Mouse (Mus musculus): ENCODE measurements around the gene Olfr54. TPM values are rescaled to one million over a fixed set of nuclear protein-coding genes. Genes with fewer than 3 reads are reported as not detected.
"Not testable (repeated sequence)": the region's sequence is repeated elsewhere in the genome, so short reads cannot be mapped to it uniquely, and the experiment has no call there.

The Olfr54 gene
- polyA plus RNA-seq, 1 experiment = not detected

DNA sequence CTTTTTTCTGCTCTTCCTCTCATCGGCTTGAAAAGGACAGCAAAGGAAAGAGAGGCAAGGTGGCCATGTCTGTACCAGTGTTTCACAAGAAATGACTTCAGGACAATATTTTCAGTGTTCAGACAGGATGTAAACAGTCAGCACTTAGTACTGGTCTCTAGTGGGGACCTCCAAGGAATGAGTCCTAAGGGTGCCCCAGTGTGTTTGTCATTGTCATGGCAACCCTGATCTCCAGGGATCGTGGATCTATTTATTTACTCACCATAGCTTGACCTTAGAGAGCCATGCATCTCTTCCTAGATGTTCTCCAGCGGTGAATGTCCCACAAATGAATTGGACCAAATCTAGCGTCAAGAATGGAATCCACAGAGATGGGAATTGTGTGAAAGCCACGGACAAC is 10.7 kb upstream of the Olfr54 start, which contains the start of gene Olfr51:
Olfr51 (plus strand) TSS at position 301 of the 400 bp plus-strand sequence.
- no peaks in the 10 kb centered on the region for H3K27me3 ChIP-seq (ENCODE audit: control insufficient read depth, insufficient read depth, insufficient read length)
- no peak within 1 kb of the TSS for H3ac ChIP-seq (ENCODE audit: control insufficient read depth, insufficient read length)
- H3K79me2 ChIP-seq (ENCODE audit: control insufficient read depth, insufficient read depth) = no peaks in the 10 kb centered on the region
- no peak within 1 kb of the TSS for H3K4me2 ChIP-seq (ENCODE audit: low read depth)
- H3K4me3 ChIP-seq = no peak within 1 kb of the TSS
- H3K36me3 ChIP-seq (ENCODE audit: control insufficient read depth, insufficient read depth) = no peaks in the 10 kb centered on the region
- TF ChIP-seq TCF12 (IDR thresholded peaks at IDR 0.05; ENCODE audit: insufficient read depth, poor library complexity, severe bottlenecking) (no peak), TCF3 (IDR thresholded peaks at IDR 0.05; ENCODE audit: insufficient read length, low read depth) (no peak), MAX (IDR thresholded peaks at IDR 0.05; ENCODE audit: low read depth) (no peak), E2F4 (IDR thresholded peaks at IDR 0.05; ENCODE audit: insufficient read depth) (no peak), SRF (IDR thresholded peaks at IDR 0.05; ENCODE audit: control insufficient read depth, insufficient read length, low read depth) (no peak), USF1 (IDR thresholded peaks at IDR 0.05; ENCODE audit: low read depth) (no peak), POLR2AphosphoS2 (IDR thresholded peaks at IDR 0.05; ENCODE audit: insufficient read length, low read depth) (no peak)

DNA sequence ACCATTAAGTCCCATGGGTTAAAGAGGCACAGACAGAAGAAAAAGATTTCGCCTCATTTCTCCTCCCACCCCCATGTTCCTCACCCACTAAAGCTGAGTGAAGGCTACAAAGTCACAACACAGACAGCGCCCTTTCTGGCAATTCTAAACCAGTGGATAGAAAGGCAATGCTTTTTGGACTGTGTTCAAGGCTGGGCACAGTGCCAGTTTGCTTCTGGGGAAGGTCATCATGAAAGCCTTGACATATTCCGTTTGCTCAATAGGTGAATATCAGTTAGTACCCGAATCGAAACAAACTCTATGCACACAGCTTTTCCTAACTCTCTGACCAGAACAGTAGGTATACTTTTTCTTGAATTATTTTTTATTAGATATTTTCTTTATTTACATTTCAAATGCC is 2.2 kb upstream of the Olfr54 start:
- H3K4me2 ChIP-seq (ENCODE audit: low read depth) = no peak overlapping the region
- no peak overlapping the region for H3ac ChIP-seq (ENCODE audit: control insufficient read depth, insufficient read length)
- no peak overlapping the region for H3K4me3 ChIP-seq
- no peaks in the 10 kb centered on the region for H3K27me3 ChIP-seq (ENCODE audit: control insufficient read depth, insufficient read depth, insufficient read length)
- TF ChIP-seq POLR2AphosphoS2 (IDR thresholded peaks at IDR 0.05; ENCODE audit: insufficient read length, low read depth) = no peak
- H3K36me3 ChIP-seq (ENCODE audit: control insufficient read depth, insufficient read depth) = no peaks in the 10 kb centered on the region
- H3K79me2 ChIP-seq (ENCODE audit: control insufficient read depth, insufficient read depth) = no peaks in the 10 kb centered on the region

DNA sequence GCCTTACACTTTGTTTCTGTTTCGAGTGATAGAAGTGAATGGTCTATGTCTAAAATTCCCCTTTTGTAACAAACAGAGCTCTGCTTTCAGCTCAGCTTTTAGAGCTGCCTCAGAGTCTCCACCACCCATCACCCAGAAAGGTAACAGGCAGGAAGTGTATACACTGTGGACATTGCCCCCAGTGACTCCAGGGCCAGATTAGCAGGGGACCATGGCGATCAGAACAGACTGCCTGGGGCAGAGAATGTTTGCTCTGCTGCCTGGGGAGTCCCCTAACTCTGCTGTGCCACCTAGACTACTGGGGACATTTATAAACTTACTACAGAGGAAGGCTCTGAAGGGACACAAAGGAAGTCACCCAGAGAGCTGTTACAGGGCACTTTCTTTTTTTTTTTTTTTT is 2.3 kb downstream of the Olfr54 start:
- Histone ChIP-seq H3K4me2 (ENCODE audit: low read depth) (no peak overlapping the region), H3K27me3 (ENCODE audit: control insufficient read depth, insufficient read depth, insufficient read length) (no peaks in the 10 kb centered on the region), H3K4me3 (no peak overlapping the region), H3K36me3 (ENCODE audit: control insufficient read depth, insufficient read depth) (no peaks in the 10 kb centered on the region), H3K79me2 (ENCODE audit: control insufficient read depth, insufficient read depth) (no peaks in the 10 kb centered on the region), H3ac (ENCODE audit: control insufficient read depth, insufficient read length) (no peak overlapping the region)
- TF ChIP-seq POLR2AphosphoS2 (IDR thresholded peaks at IDR 0.05; ENCODE audit: insufficient read length, low read depth) (no peak), TCF12 (IDR thresholded peaks at IDR 0.05; ENCODE audit: insufficient read depth, poor library complexity, severe bottlenecking) (no peak), REST (IDR thresholded peaks at IDR 0.05; ENCODE audit: insufficient read depth, insufficient read length) (no peak), SRF (IDR thresholded peaks at IDR 0.05; ENCODE audit: control insufficient read depth, insufficient read length, low read depth) (no peak), MAX (IDR thresholded peaks at IDR 0.05; ENCODE audit: low read depth) (no peak), MYOD1 (IDR thresholded peaks at IDR 0.05; ENCODE audit: control insufficient read depth in 1 of 3, insufficient read length in 2 of 3, low read depth in 2 of 3) (no peak), CEBPB (IDR thresholded peaks at IDR 0.05; ENCODE audit: insufficient read depth, poor library complexity, severe bottlenecking) (no peak), MYOG (IDR thresholded peaks at IDR 0.05; ENCODE audit: control insufficient read depth in 1 of 3, insufficient read depth in 1 of 3, insufficient read length in 2 of 3, low read depth in 2 of 3) (no peak), POLR2A (IDR thresholded peaks at IDR 0.05; ENCODE audit: insufficient read length, low read depth) (no peak), USF1 (IDR thresholded peaks at IDR 0.05; ENCODE audit: low read depth) (no peak), TCF3 (IDR thresholded peaks at IDR 0.05; ENCODE audit: insufficient read length, low read depth) (no peak), E2F4 (IDR thresholded peaks at IDR 0.05; ENCODE audit: insufficient read depth) (no peak)

DNA sequence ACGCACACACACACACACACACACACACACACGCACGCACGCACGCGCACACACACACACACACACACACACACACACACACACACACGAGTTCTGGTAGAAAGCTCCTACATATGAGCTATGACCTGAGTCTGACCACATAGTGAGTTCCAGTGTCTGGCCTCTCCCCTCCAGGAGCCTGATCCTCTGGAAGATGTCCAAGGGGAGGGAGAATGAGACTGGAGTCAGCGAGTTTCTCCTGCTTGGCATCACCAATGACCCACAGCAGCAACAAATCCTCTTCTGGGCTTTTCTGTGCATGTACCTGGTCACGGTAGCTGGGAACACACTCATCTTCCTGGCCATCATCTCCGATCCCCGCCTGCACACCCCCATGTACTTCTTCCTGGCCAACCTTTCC is 12.8 kb downstream of the Olfr54 start:
- H3K36me3 ChIP-seq (ENCODE audit: control insufficient read depth, insufficient read depth); H3K27me3 ChIP-seq (ENCODE audit: control insufficient read depth, insufficient read depth, insufficient read length); H3K4me2 ChIP-seq (ENCODE audit: low read depth); H3K79me2 ChIP-seq (ENCODE audit: control insufficient read depth, insufficient read depth); H3K4me3 ChIP-seq; H3ac ChIP-seq (ENCODE audit: control insufficient read depth, insufficient read length): not testable (repeated sequence)

GRCm38 (mm10) chr11:51029381-51029780 is 15.3 kb downstream of the Olfr54 start:
- not testable (repeated sequence) for H3K79me2 ChIP-seq (ENCODE audit: control insufficient read depth, insufficient read depth); H3K4me2 ChIP-seq (ENCODE audit: low read depth); H3K36me3 ChIP-seq (ENCODE audit: control insufficient read depth, insufficient read depth); H3K27me3 ChIP-seq (ENCODE audit: control insufficient read depth, insufficient read depth, insufficient read length); H3ac ChIP-seq (ENCODE audit: control insufficient read depth, insufficient read length); H3K4me3 ChIP-seq

DNA sequence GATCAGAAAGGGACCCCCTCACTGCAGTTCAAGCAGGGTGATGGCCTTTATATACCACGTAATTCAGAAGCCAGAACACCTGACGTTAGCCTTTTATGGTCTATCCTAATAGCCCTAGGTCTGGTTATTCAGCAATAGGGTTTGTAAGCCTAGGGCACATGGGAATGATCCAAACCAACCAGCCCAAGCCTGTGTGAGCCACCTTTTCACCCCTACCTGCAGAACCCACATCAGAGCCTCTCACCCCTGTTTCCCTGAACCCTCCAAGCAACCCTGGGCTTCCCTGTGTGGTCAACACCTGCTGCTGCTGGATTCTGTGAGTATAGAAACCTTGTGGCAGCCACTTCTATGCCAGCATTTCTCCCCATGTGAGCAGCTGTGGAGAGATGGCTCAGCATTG is 16.2 kb downstream of the Olfr54 start:
- TF ChIP-seq CEBPB (IDR thresholded peaks at IDR 0.05; ENCODE audit: insufficient read depth, poor library complexity, severe bottlenecking) = no peak
- TF ChIP-seq POLR2A (IDR thresholded peaks at IDR 0.05; ENCODE audit: insufficient read length, low read depth) = no peak
- no peak for TF ChIP-seq POLR2AphosphoS2 (IDR thresholded peaks at IDR 0.05; ENCODE audit: insufficient read length, low read depth)
- no peak for TF ChIP-seq REST (IDR thresholded peaks at IDR 0.05; ENCODE audit: insufficient read depth, insufficient read length)
- no peak for TF ChIP-seq USF1 (IDR thresholded peaks at IDR 0.05; ENCODE audit: low read depth)
- no peak for TF ChIP-seq TCF3 (IDR thresholded peaks at IDR 0.05; ENCODE audit: insufficient read length, low read depth)
- no peak for TF ChIP-seq TCF12 (IDR thresholded peaks at IDR 0.05; ENCODE audit: insufficient read depth, poor library complexity, severe bottlenecking)
- no peak for TF ChIP-seq MYOG (IDR thresholded peaks at IDR 0.05; ENCODE audit: control insufficient read depth in 1 of 3, insufficient read depth in 1 of 3, insufficient read length in 2 of 3, low read depth in 2 of 3)
- TF ChIP-seq SRF (IDR thresholded peaks at IDR 0.05; ENCODE audit: control insufficient read depth, insufficient read length, low read depth) = no peak
- TF ChIP-seq E2F4 (IDR thresholded peaks at IDR 0.05; ENCODE audit: insufficient read depth) = no peak
- TF ChIP-seq MYOD1 (IDR thresholded peaks at IDR 0.05; ENCODE audit: control insufficient read depth in 1 of 3, insufficient read length in 2 of 3, low read depth in 2 of 3) = no peak
- no peak for TF ChIP-seq MAX (IDR thresholded peaks at IDR 0.05; ENCODE audit: low read depth)
- H3K4me2 ChIP-seq (ENCODE audit: low read depth) = no peak overlapping the region
- no peaks in the 10 kb centered on the region for H3K79me2 ChIP-seq (ENCODE audit: control insufficient read depth, insufficient read depth)
- no peak overlapping the region for H3ac ChIP-seq (ENCODE audit: control insufficient read depth, insufficient read length)
- no peak overlapping the region for H3K4me3 ChIP-seq
- H3K27me3 ChIP-seq (ENCODE audit: control insufficient read depth, insufficient read depth, insufficient read length) = no peaks in the 10 kb centered on the region
- H3K36me3 ChIP-seq (ENCODE audit: control insufficient read depth, insufficient read depth) = no peaks in the 10 kb centered on the region

Data from myocyte (in vitro differentiated cells).